Mouse (Mus musculus): ENCODE data around the gene Padi3.

The Padi3 gene

GRCm38 (mm10) chr4:140780507-140780906 is 29.9 kb downstream of the Padi3 start:
- no peak for DNase-seq (ENCODE audit: low spot score)

DNA sequence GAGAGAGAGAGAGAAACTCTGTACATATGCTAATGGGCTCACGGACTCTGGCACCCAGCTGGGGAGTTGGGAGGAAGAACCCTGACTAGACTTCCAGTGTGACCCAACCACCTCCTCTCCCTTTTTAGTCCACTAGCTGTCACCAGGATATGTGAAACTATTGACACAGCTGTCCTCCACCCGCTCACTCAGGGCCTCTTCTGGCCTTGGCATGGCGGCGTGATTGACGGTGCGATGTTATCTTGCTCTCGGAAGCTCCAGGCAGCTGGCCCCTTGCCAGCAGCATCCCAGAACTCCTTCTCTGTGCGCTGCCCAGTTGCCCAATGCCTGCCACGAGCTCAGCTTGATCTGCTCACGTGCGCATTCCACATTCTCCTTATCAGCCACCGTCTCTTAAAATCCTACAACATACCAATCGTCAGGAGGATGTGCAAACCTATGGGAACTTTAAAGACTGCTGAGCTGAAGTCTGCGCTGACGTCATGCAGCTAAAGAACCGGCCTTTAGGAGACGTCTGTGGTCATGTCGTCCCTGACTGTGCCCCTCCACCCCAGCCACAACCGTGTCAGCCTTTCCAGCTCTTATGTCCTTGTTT is 30.5 kb downstream of the Padi3 start:
- DNase-seq (ENCODE audit: low spot score) = peak; percentile 11

DNA sequence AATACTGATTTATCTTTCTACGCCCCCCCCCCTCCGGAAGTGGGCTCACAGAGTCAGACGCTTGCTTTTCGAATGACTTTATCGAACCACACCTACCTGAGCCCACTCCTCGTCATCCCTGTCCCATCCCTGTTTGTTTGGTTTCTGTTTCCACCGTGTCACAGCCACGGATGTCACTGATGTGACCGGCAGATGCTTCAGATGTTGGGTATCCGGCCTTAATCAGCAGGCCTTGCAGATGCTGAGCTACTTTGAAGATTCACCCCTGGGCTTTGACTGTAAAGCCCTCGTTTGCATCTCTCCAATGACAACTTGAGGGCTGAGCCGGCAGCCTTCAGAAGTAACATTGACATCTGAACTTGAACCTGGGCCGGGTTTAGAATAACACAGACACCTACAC is 33.8 kb downstream of the Padi3 start:
- no peak for DNase-seq (ENCODE audit: low spot score)

DNA sequence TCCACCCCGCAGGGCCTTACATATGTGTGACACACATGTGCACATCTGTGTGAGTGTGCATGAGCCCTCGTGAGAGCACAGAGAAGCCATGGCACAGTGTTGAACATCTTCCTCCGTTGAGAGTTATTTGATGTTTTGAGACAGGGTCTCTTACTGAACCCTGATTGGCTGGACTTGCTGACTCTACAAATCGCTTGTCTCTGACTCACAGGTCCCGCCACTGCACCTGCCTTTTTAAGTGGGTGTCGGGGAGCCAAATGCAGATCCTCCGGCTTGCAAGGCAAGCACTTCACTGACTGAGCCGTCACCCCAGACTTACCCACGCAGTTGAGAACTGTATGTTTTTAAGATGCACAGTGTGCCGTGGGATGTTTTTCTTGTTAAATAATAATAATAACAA is 34.6 kb downstream of the Padi3 start:
- no peak for DNase-seq (ENCODE audit: low spot score)

- DNase-seq (ENCODE audit: low spot score) = no peak
These were observed 35.6 kb downstream of the Padi3 start for GRCm38 (mm10) chr4:140774893-140775292.

DNA sequence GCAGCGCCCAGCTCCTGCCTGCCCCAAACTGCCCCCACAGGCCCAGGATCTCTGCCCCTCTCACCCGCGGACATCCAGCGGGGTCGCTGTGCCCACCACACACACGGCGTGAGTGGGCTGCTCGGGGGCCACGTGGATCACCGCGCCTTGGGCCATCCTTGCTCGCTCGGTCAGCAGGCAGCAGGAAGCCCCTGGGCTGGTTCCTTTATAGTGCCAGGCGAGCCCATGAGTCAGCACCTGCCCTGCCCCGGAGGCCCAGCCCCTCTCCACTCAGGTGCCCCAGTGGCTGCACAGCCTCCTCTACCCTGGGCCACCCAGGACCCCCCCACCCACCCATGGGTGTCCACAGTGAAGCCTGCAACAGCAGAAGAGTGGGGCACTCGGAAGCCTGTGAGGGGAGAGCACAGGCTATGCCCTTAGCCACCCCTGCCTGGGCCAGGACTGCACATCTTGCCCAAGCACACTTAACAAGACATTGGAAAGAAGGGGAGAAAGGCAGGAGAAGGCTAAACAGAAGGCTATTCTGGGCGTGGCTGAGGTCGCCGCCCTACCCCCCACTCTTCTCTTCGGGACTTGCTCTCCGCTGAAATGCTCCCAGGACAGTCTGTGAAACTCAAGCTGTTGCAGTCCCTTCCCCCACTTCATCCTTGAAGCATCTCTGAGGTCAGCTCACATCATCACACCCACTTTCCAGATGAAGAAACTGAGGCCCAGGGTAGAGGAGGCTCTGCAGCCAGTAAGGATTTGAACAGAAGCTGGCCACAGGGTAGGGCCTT is 36.2 kb downstream of the Padi3 start, which contains the start of gene Padi4:
TSS of gene Padi4 (minus strand) at position 212 of the 776 bp plus-strand sequence.
- DNase-seq (ENCODE audit: low spot score) = no peak

DNA sequence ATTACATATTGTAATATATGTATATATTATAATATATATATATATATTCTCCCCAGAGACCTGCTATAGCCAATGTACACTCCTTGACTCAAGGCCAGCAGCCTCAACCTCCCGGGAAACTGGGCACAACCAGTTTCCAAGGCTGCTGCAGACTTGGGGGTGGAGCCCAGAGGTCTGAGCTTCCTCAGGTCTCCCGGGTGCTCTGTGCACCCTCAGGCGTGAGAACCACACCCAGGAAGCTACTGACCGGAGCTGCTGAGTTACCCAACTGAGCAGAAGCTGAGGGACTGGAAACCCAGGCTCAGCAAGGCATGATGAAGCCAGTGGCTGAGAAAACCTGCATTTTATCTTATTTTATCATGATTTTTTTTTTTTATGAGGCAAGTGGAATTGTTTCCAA is 39.4 kb downstream of the Padi3 start:
- DNase-seq (ENCODE audit: low spot score) = no peak

DNA sequence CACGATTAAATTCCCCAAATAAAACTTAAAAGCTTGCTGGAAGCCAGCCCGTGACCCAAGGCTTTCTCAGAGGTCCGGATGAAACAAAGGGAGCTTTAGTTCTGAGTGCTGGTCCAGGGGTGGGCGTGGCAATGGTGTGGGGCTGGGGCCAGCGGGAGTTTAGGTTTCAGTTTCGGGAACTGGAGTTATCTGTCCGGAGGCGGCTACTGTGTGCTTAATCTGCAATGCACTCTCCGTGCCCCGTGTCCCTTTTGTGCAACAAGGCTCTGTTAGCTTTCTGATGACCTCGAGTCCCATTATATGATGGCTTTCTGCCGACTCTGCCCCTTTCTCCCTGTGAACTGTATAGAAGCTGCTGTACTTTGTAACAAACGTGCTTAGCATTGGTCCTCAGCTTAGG is 40.0 kb downstream of the Padi3 start:
- DNase-seq (ENCODE audit: low spot score) = no peak

GRCm38 (mm10) chr4:140768973-140769372 is 41.5 kb downstream of the Padi3 start:
- no peak for DNase-seq (ENCODE audit: low spot score)

DNA sequence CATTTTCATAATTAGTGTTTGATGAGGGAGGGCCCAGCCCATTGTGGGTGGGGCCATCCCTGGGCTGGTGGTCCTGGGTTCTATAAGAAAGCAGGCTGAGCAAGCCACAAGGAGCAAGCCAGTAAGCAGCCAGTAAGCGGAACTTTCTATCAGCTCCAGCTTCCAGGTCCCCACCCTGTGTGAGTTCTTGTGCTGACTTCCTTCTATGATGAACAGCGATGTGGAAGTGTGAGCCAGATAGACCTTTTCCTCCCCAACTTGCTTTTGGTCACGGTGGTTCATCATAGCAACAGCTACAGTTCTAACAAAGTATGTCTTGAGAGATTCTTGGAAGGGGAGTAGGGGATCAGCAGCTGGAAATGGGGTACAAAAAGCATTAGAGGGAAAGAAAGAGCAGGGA is 44.5 kb downstream of the Padi3 start:
- DNase-seq (ENCODE audit: low spot score) = no peak

DNA sequence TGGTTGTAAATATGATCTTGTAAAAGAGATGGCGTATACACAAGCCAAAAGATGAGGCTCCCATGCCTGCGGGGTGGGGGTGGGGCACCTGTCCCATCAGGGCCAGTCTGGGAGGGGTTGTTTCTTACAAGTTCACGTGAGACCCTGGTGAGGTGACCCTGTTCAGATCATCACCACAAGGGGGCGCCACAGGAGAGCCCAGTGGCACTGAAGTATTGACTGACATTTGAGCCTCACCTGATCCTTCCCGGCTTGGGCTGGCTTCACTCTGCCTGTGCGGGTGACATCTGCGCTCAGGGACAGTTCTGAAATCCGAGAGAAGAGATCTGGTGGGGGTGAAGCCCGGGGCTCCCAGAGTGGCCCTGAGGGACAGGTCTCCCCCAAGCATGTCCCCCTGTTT is 47.3 kb downstream of the Padi3 start:
- DNase-seq (ENCODE audit: low spot score) = peak; percentile 41

GRCm38 (mm10) chr4:140761601-140762000 is 48.8 kb downstream of the Padi3 start:
- DNase-seq (ENCODE audit: low spot score) = no peak

GRCm38 (mm10) chr4:140755811-140756210 is 54.6 kb downstream of the Padi3 start:
- DNase-seq (ENCODE audit: low spot score) = no peak

GRCm38 (mm10) chr4:140753366-140753765 is 57.1 kb downstream of the Padi3 start:
- no peak for DNase-seq (ENCODE audit: low spot score)

DNA sequence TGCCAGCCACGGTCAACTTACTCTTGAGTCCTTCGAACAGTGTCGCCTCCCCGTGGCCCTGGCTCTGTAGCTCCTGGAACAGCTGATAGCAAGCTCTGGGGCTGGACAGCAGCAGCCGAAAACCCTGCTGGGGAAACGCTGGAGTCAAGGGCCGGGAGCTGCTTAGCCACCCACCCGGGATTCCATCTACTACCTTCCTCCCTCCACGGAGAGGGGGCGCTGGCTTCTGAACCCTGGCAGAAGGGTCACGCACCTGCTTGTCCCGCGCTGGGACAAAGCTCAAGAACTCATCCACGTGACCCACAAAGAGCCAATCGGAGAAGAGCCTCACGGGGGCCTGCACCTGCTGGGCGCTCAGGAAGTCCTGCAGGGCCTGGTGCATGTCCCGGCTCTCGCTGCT is 60.1 kb downstream of the Padi3 start:
- DNase-seq (ENCODE audit: low spot score) = no peak

DNA sequence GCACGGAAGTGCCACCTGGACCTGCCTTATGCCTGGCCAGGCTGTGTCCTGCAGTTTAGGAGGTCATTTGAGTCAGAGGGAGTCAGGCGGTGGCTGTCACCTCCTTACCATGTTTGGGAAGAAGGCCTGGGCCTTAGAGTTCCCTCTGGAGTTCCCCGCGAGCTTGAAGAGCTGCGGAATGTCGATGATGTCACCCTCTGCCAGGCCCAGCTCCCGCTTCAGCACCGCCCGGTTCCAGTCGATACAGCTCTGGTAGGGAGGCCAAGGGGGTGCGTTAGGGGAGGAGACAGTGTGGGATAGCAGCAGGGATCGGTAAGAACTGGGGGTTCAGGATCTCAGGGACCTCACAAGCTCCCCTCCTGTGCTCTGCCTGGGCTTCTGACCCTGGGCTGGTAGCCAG is 62.5 kb downstream of the Padi3 start:
- DNase-seq (ENCODE audit: low spot score) = no peak

DNA sequence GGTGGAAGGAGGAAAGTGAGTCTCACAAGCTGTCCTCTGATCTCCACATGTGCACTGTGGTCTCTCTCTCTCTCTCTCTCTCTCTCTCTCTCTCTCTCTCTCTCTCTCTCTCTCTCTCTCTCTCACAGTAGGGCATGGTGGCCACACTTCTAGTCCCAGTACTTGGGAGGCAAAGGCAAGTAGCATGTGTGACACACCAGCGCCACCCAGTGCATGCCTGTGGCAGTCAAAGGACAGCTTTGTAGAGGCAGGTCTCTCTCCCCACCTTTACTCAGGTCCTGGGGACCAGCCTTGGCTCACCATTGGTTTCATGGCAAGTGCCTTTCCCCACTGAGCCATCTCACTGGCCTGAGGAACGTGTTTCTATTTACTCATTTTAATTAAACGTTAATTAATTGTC is 65.8 kb downstream of the Padi3 start:
- DNase-seq (ENCODE audit: low spot score) = peak; percentile 59

DNA sequence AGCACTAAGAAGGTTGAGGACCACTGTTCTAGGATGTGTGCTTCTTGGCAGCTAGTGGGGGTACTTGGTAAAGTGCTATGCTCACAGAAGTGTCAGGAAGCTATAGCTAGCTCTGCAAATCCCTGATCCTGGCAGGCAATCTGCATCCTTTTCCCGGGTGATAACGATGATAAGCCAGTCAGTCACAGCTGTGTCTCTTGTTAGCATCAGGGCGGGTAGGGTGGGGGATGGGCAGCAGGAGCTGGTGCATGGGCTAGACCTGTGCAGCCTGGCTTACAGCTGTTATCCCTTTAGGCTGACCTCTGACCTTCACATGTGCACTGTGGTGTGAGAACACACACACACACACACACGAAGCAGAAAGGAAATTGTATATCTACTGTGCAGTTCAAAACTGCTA is 67.4 kb downstream of the Padi3 start:
- no peak for DNase-seq (ENCODE audit: low spot score)

DNA sequence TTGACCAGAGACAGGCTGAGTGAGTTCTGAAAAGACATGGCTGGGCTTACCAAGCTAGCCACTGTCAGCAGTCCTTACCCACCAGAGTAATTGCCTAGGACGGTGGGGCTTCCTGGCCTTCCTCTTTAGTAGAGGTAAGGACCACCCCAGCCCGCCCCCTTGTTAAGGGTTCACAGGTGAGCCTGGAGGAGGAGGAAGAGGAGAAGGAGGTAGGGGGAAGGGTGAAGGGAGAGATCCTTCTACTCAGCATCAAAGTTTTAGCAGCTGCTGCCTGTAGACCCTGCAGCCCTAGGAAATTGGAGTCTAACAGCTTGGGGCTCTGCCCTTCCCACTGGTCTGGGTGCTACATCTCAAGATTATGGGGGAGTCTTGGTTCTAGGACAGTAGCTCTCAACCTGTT is 67.9 kb downstream of the Padi3 start, which contains the start of gene Padi6:
TSS of gene Padi6 (minus strand) at position 101 of the 400 bp plus-strand sequence.
- no peak for DNase-seq (ENCODE audit: low spot score)

GRCm38 (mm10) chr4:140741401-140741800 is 69.0 kb downstream of the Padi3 start:
- no peak for DNase-seq (ENCODE audit: low spot score)

- no peak for DNase-seq (ENCODE audit: low spot score)
These were observed 69.8 kb downstream of the Padi3 start for GRCm38 (mm10) chr4:140740655-140741054.

Data from layer of hippocampus, adult 11-12 months (tissue).